Mouse (Mus musculus) testis, adult 2 months (tissue): ENCODE results near the gene Gm10031. TPM values are rescaled to one million over a fixed set of nuclear protein-coding genes. Genes with fewer than 3 reads are reported as not detected.

Experiments used
- H3K27ac ChIP-seq: fragments of 200-500 bp; 2 replicates; pipeline ENCODE4 v1.5.1; 2012; ENCODE audit warnings: low read depth, low read length; ENCODE audit not compliant: control insufficient read depth, insufficient read depth
- H3K27me3 ChIP-seq: fragments of 200-500 bp; 2 replicates; pipeline ENCODE4 v1.6.1; 2012; ENCODE audit warnings: mild to moderate bottlenecking, low read length, moderate library complexity; ENCODE audit not compliant: control insufficient read depth, insufficient read depth
- H3K36me3 ChIP-seq: fragments of 200-500 bp; 2 replicates; pipeline ENCODE4 v1.6.1; 2012; ENCODE audit warnings: mild to moderate bottlenecking, low read length; ENCODE audit not compliant: control insufficient read depth, insufficient read depth
- H3K4me1 ChIP-seq: fragments of 200-500 bp; 2 replicates; pipeline ENCODE4 v1.6.1; 2012; ENCODE audit warnings: low read length; ENCODE audit not compliant: control insufficient read depth, insufficient read depth
- H3K4me3 ChIP-seq: fragments of 200-500 bp; 2 replicates; pipeline ENCODE4 v1.5.1; 2012; ENCODE audit warnings: low read depth, mild to moderate bottlenecking, low read length, moderate library complexity, mixed read lengths; ENCODE audit not compliant: control insufficient read depth
- CTCF ChIP-seq: fragments of 200-500 bp; IDR thresholded peaks from 2 replicates; pipeline ENCODE4 v1.5.1; 2012; ENCODE audit warnings: low read depth, mild to moderate bottlenecking, inconsistent platforms, low read length, moderate library complexity; ENCODE audit not compliant: control insufficient read depth, insufficient read depth, insufficient replicate concordance
- POLR2A ChIP-seq: fragments of 200-500 bp; IDR thresholded peaks from 2 replicates; pipeline ENCODE4 v1.6.1; 2012; ENCODE audit warnings: low read depth, mild to moderate bottlenecking, inconsistent platforms, low read length, moderate library complexity; ENCODE audit not compliant: control insufficient read depth
- polyA plus RNA-seq: library from polyadenylated mRNA; depleted of rRNA; stranded (reverse); fragments of >200 nt; gene quantifications from 2 replicates; pipeline ENCODE4 v1.2.3, GENCODE M21; 2012

Gm10031 gene
- polyA plus RNA-seq, 1 experiment: 4.3 TPM

DNA sequence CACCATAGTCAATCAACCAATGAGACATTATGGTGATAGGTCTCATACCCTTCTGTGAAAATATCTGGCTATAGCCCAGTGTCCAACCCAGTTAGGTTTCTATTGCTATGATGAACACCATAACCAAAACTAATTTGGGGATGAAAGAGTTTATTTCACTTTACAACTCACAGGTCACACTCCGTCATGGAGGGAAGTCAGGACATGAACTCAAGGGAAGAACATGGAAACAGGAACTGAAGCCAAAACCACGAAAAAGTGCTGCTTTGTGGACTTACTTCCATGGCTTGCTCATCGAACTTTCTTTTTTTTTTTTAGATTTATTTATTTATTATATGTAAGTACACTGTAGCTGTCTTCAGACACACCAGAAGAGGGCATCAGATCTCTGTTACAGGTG lies 9.7 kb downstream of the Gm10031 start:
- H3K27me3 ChIP-seq: no peaks in the 10 kb centered on the region
- TF ChIP-seq CTCF: no peak
- TF ChIP-seq POLR2A: no peak

DNA sequence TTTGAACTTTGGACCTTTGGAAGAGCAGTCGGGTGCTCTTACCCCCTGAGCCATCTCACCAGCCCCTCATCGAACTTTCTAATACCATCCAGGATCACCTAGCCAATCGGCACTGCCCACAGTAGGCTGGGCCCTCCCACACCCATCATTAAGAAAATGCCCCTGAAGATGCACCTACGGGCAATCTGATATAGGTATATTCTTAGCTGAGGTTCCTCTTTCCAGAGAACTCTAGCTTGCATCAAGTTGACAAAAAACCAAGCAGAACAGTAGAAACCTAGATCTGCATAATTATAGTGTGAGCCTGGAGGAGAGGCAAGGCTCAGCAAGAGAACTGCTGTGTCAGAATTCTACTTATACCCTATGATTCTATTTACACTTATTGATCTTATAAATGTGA lies 10.1 kb downstream of the Gm10031 start:
- no peak overlapping the region for H3K27ac ChIP-seq
- no peak overlapping the region for H3K4me3 ChIP-seq
- no peak for TF ChIP-seq POLR2A
- no peak for TF ChIP-seq CTCF
- no peaks in the 10 kb centered on the region for H3K36me3 ChIP-seq
- no peaks in the 10 kb centered on the region for H3K4me1 ChIP-seq
- no peaks in the 10 kb centered on the region for H3K27me3 ChIP-seq

More for the DNA sequence above, 9.7 kb downstream of the Gm10031 start:
- Histone ChIP-seq H3K4me3 (no peak overlapping the region), H3K4me1 (no peaks in the 10 kb centered on the region), H3K27ac (no peak overlapping the region), H3K36me3 (no peaks in the 10 kb centered on the region)

DNA sequence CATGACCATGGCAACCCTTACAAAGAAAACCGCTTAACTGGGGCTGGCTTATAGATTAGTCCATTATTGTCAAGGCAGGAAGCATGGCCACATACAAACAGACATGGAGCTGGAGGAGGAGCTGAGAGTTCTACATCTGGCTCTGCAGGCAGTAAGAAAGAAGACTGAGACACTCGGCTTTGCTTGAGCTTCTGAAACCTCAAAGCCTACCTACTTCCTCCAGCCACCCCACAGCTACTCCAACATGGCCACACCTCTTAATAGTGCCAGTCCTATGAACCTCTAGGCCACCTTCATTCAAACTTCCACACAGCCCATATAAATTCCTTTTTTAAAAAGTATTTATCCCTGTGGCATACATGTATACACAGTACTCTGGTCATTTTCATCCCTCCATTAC lies 13.2 kb downstream of the Gm10031 start:
- Histone ChIP-seq H3K27ac (no peak overlapping the region), H3K36me3 (no peaks in the 10 kb centered on the region), H3K4me1 (no peaks in the 10 kb centered on the region), H3K4me3 (no peak overlapping the region), H3K27me3 (no peaks in the 10 kb centered on the region)
- TF ChIP-seq POLR2A (no peak), CTCF (no peak)

DNA sequence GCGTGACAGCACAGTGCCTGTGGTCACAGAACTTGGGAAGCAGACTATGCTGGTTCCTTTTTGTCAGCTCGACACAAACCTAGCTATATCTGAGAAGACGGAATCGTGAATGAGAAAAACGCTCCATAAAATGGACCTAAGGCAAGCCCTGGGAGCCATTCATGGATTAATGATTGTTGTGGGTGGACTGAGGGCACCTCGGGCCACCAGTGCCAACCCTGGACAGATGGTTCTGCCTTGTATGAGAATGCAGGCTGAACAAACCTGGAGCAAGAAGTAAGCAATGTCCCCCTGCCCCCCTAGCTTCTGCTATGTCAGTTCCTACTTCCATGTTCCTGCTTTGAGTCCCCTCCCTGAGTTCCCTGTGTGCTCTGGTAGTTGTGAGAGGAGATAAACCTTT lies 13.9 kb downstream of the Gm10031 start:
- TF ChIP-seq CTCF (no peak), POLR2A (no peak)
- no peak overlapping the region for H3K4me3 ChIP-seq
- H3K27ac ChIP-seq: no peak overlapping the region
- H3K27me3 ChIP-seq: no peaks in the 10 kb centered on the region
- no peaks in the 10 kb centered on the region for H3K4me1 ChIP-seq
- H3K36me3 ChIP-seq: no peaks in the 10 kb centered on the region

DNA sequence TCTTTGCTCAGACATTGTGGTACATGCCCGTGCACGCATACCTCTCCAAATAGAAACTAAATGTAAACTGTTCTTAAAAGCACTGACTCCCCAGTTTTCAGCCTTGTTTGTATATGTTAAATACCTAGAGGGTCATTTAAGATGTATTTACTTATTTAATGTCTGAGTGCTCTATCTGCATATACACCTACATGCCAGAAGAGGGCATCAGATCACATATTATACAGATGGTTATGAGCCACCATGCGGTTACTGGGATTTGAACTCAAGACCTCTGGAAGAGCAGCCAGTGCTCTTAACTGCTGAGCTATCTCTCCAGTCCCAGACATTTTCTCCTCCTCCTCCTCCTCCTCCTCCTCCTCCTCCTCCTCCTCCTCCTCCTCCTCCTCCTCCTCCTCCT lies 14.6 kb downstream of the Gm10031 start:
- Histone ChIP-seq H3K4me1 (no peaks in the 10 kb centered on the region), H3K27ac (no peak overlapping the region), H3K27me3 (no peaks in the 10 kb centered on the region), H3K4me3 (no peak overlapping the region), H3K36me3 (no peaks in the 10 kb centered on the region)
- TF ChIP-seq CTCF (no peak), POLR2A (no peak)

DNA sequence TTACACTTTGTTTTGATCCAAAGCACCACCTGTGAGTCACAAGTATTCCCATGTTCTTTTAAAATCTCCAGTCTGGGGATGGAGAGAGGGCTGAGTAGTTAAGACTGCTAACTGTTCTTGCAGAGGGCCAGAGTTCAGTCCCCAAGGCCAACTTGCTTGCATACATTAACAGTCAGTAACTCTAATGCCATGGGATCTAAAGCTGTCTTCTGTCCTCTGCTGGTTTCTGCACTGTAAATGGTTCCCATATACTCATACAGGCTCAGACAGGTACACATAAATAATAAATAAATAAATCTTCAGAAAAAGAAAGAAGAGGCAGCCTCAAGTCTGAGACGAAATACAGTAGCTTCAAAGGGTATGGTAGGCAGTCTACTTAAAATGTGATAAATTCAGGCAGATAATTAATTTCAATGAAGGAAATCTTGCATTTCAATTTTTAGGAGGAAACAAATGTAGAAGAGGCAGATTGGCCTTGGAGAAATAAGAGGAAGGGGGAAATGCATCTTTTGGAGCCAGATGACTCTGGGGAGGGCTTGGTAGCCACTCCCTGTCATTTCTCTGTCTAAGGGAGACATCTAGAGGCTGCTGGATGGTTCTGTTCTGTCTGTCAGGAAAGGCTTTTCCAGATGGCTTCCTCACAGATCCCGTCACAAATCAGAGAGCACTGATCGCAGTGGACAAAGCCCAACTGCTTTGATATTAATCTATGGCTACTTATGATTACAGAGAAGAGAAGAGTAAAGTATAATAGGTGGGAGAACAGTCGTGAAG lies 16.2 kb downstream of the Gm10031 start:
- Histone ChIP-seq H3K4me1 (peaks cover 3% of the 10 kb centered on the region), H3K4me3 (no peak overlapping the region), H3K27me3 (no peaks in the 10 kb centered on the region), H3K27ac (no peak overlapping the region), H3K36me3 (no peaks in the 10 kb centered on the region)
- TF ChIP-seq POLR2A (no peak), CTCF (no peak)

DNA sequence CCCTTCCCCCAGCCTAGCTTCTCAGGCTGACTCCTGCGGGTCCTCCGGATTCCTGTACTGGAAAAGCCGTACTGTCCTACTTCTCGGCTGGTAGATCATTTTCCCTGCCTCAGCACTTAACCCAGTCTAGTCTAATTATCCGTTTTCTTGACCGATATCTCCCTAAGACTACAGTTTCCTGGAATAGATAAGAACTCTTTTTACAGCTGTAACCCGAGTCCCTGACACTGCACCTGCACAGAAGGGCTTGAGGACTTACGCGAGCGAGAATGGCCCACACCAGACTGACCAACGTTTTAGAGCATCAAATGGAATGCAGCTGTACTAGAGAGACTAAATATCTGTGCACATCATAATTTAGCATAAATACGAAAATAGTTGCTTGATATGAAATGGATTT lies 20.2 kb downstream of the Gm10031 start:
- Histone ChIP-seq H3K4me1 (peaks cover 3% of the 10 kb centered on the region), H3K27ac (no peak overlapping the region), H3K4me3 (no peak overlapping the region), H3K27me3 (no peaks in the 10 kb centered on the region), H3K36me3 (no peaks in the 10 kb centered on the region)
- TF ChIP-seq POLR2A: no peak
- no peak for TF ChIP-seq CTCF
